Mouse (Mus musculus): ENCODE measurements around the gene Agr3. TPM values are rescaled to one million over a fixed set of nuclear protein-coding genes. Genes with fewer than 3 reads are reported as not detected.
A peak's percentile ranks its signal among the peaks of the same experiment; 100 is the strongest.

The Agr3 gene
- 0.25 and 0.43 TPM in 2 replicates for polyA plus RNA-seq (2015; fragmentation: Nextera tagmentation; extraction: Ambion mirVana)

- Histone ChIP-seq H3K9me3 (ENCODE audit: control insufficient read depth) (no peaks in the 10 kb centered on the region), H3K9ac (ENCODE audit: low read depth, low read length) (no peak within 1 kb of the TSS), H3K27me3 (replicated peaks; ENCODE audit: control insufficient read depth, insufficient read depth, low read length) (no peaks in the 10 kb centered on the region), H3K4me1 (replicated peaks; ENCODE audit: control insufficient read depth, insufficient read depth, low read length) (no peaks in the 10 kb centered on the region), H3K4me3 (ENCODE audit: low read depth, low read length) (no peak within 1 kb of the TSS), H3K4me2 (replicated peaks; ENCODE audit: low read depth) (no peak within 1 kb of the TSS), H3K36me3 (ENCODE audit: control insufficient read depth, insufficient read depth) (no peaks in the 10 kb centered on the region), H3K27ac (ENCODE audit: low read depth, low read length) (no peak within 1 kb of the TSS)
- no peak for TF ChIP-seq CTCF (IDR thresholded peaks at IDR 0.05; ENCODE audit: low read depth)
- whole genome bisulfite sequencing = 85% methylated on average over 9 of the region's 9 CpGs
- no peak for ATAC-seq
Measured at GRCm38 (mm10) chr12:35925402-35925801, at the start of gene Agr3. TSS of gene Agr3 (plus strand) at chr12:35925620.

- no peaks in the 10 kb centered on the region for H3K4me1 ChIP-seq (replicated peaks; ENCODE audit: control insufficient read depth, insufficient read depth, low read length)
- no peak for ATAC-seq
- no peaks in the 10 kb centered on the region for H3K27me3 ChIP-seq (replicated peaks; ENCODE audit: control insufficient read depth, insufficient read depth, low read length)
- no peak overlapping the region for H3K27ac ChIP-seq (ENCODE audit: low read depth, low read length)
- 47% methylated on average over 9 of the region's 9 CpGs for WGBS
- no peak overlapping the region for H3K4me2 ChIP-seq (replicated peaks; ENCODE audit: low read depth)
- H3K9me3 ChIP-seq (ENCODE audit: control insufficient read depth) = no peaks in the 10 kb centered on the region
- H3K4me3 ChIP-seq (ENCODE audit: low read depth, low read length) = no peak overlapping the region
- TF ChIP-seq CTCF (IDR thresholded peaks at IDR 0.05; ENCODE audit: low read depth) = peak; percentile 60
- no peak overlapping the region for H3K9ac ChIP-seq (ENCODE audit: low read depth, low read length)
- no peaks in the 10 kb centered on the region for H3K36me3 ChIP-seq (ENCODE audit: control insufficient read depth, insufficient read depth)
Measured at GRCm38 (mm10) chr12:35884892-35885558, 40.4 kb upstream of the Agr3 start.

GRCm38 (mm10) chr12:35889383-35889782, 36.0 kb upstream of the Agr3 start:
- Histone ChIP-seq H3K27ac (ENCODE audit: low read depth, low read length) (no peak overlapping the region), H3K4me2 (replicated peaks; ENCODE audit: low read depth) (no peak overlapping the region), H3K4me1 (replicated peaks; ENCODE audit: control insufficient read depth, insufficient read depth, low read length) (no peaks in the 10 kb centered on the region), H3K9ac (ENCODE audit: low read depth, low read length) (no peak overlapping the region), H3K4me3 (ENCODE audit: low read depth, low read length) (no peak overlapping the region), H3K9me3 (ENCODE audit: control insufficient read depth) (no peaks in the 10 kb centered on the region), H3K27me3 (replicated peaks; ENCODE audit: control insufficient read depth, insufficient read depth, low read length) (no peaks in the 10 kb centered on the region), H3K36me3 (ENCODE audit: control insufficient read depth, insufficient read depth) (no peaks in the 10 kb centered on the region)
- no peak for ATAC-seq
- 65% methylated on average over 2 of the region's 2 CpGs for WGBS
- no peak for TF ChIP-seq CTCF (IDR thresholded peaks at IDR 0.05; ENCODE audit: low read depth)

GRCm38 (mm10) chr12:35890756-35891155, 34.7 kb upstream of the Agr3 start:
- H3K4me2 ChIP-seq (replicated peaks; ENCODE audit: low read depth) = no peak overlapping the region
- no peak for ATAC-seq
- TF ChIP-seq CTCF (IDR thresholded peaks at IDR 0.05; ENCODE audit: low read depth) = no peak
- H3K27ac ChIP-seq (ENCODE audit: low read depth, low read length) = no peak overlapping the region
- H3K9ac ChIP-seq (ENCODE audit: low read depth, low read length) = no peak overlapping the region
- no peaks in the 10 kb centered on the region for H3K27me3 ChIP-seq (replicated peaks; ENCODE audit: control insufficient read depth, insufficient read depth, low read length)
- WGBS = 86% methylated on average over 2 of the region's 2 CpGs
- no peak overlapping the region for H3K4me3 ChIP-seq (ENCODE audit: low read depth, low read length)
- H3K36me3 ChIP-seq (ENCODE audit: control insufficient read depth, insufficient read depth) = no peaks in the 10 kb centered on the region
- no peaks in the 10 kb centered on the region for H3K4me1 ChIP-seq (replicated peaks; ENCODE audit: control insufficient read depth, insufficient read depth, low read length)
- H3K9me3 ChIP-seq (ENCODE audit: control insufficient read depth) = no peaks in the 10 kb centered on the region

- no peak for ATAC-seq
- TF ChIP-seq CTCF (IDR thresholded peaks at IDR 0.05; ENCODE audit: low read depth) = no peak
- Histone ChIP-seq H3K36me3 (ENCODE audit: control insufficient read depth, insufficient read depth) (no peaks in the 10 kb centered on the region), H3K9ac (ENCODE audit: low read depth, low read length) (no peak overlapping the region), H3K27me3 (replicated peaks; ENCODE audit: control insufficient read depth, insufficient read depth, low read length) (no peaks in the 10 kb centered on the region), H3K4me2 (replicated peaks; ENCODE audit: low read depth) (no peak overlapping the region), H3K4me3 (ENCODE audit: low read depth, low read length) (no peak overlapping the region), H3K4me1 (replicated peaks; ENCODE audit: control insufficient read depth, insufficient read depth, low read length) (no peaks in the 10 kb centered on the region), H3K9me3 (ENCODE audit: control insufficient read depth) (no peaks in the 10 kb centered on the region), H3K27ac (ENCODE audit: low read depth, low read length) (no peak overlapping the region)
- WGBS = 47% methylated on average over 6 of the region's 6 CpGs
Measured at GRCm38 (mm10) chr12:35894304-35894900, 31.0 kb upstream of the Agr3 start.

GRCm38 (mm10) chr12:35895875-35896763, 29.3 kb upstream of the Agr3 start:
- no peaks in the 10 kb centered on the region for H3K36me3 ChIP-seq (ENCODE audit: control insufficient read depth, insufficient read depth)
- no peak overlapping the region for H3K27ac ChIP-seq (ENCODE audit: low read depth, low read length)
- no peak overlapping the region for H3K9ac ChIP-seq (ENCODE audit: low read depth, low read length)
- H3K4me2 ChIP-seq (replicated peaks; ENCODE audit: low read depth) = peak overlapping the region; percentile 52
- H3K4me3 ChIP-seq (ENCODE audit: low read depth, low read length) = peak overlapping the region; percentile 23
- H3K27me3 ChIP-seq (replicated peaks; ENCODE audit: control insufficient read depth, insufficient read depth, low read length) = no peaks in the 10 kb centered on the region
- no peak for ATAC-seq
- no peaks in the 10 kb centered on the region for H3K9me3 ChIP-seq (ENCODE audit: control insufficient read depth)
- TF ChIP-seq CTCF (IDR thresholded peaks at IDR 0.05; ENCODE audit: low read depth) = peak; percentile 85
- 31% methylated on average over 20 of the region's 20 CpGs for WGBS
- no peaks in the 10 kb centered on the region for H3K4me1 ChIP-seq (replicated peaks; ENCODE audit: control insufficient read depth, insufficient read depth, low read length)

Measured in intestine, postnatal 0 days (tissue).